8 mouse cellular contexts compared by ENCODE assay signal in genomic region chr15:96551569-96552380, GRCm38 (mm10).
DNase-seq lines count a peak whose midpoint lies in the region; ATAC-seq and TF ChIP-seq lines count a peak whose summit lies in the region.

No protein-coding gene starts in this region.

- no peak overlapping the region for H3K4me2 ChIP-seq in stomach, embryonic 15.5 days

- intact Hi-C loops in gastrocnemius, adult 2 months (cut with DNase I), result no loop called here
- intact Hi-C loops in left cerebral cortex, postnatal 14 days (cut with DNase I), result no loop called here

- H3K4me3 ChIP-seq in gastrocnemius, adult 2 months, result no peak overlapping the region
- H3K4me3 ChIP-seq in stomach, embryonic 15.5 days (replicated peaks), result no peak overlapping the region

- no peaks in the 10 kb centered on the region for H3K27me3 ChIP-seq in stomach, embryonic 15.5 days (replicated peaks)

- DNase-seq in urinary bladder, postnatal 14 days (ENCODE audit: low spot score), result peak; percentile 54
- no peak for DNase-seq in urinary bladder, adult 2 months (ENCODE audit: low spot score)
- peak; percentile 76 to 84 for DNase-seq in cerebellum, postnatal 10 days
- DNase-seq in gastrocnemius, adult 2 months, result peak; percentile 28
- peak; percentile 77 to 82 for DNase-seq in left cerebral cortex, postnatal 14 days (ENCODE audit: low spot score in 2 of 2)
- DNase-seq in mesoderm, embryonic 11.5 days (ENCODE audit: low read depth, low spot score), result peak; percentile 77

- no peak overlapping the region for H3K9ac ChIP-seq in stomach, embryonic 15.5 days

- 54% methylated on average over 9 of the region's 9 CpGs for WGBS in stomach, embryonic 15.5 days

- no peak overlapping the region for H3K27ac ChIP-seq in gastrocnemius, adult 2 months
- no peak overlapping the region for H3K27ac ChIP-seq in stomach, embryonic 15.5 days

- H3K36me3 ChIP-seq in stomach, embryonic 15.5 days, result no peaks in the 10 kb centered on the region

- no peaks in the 10 kb centered on the region for H3K4me1 ChIP-seq in stomach, embryonic 15.5 days

- peak; percentile 86 for ATAC-seq in inflammation-experienced regulatory T-cells, adult 6 months
- peak; percentile 80 for ATAC-seq in stomach, embryonic 15.5 days (ENCODE audit: insufficient read depth, low FRiP score, low read depth)

- TF ChIP-seq CTCF in gastrocnemius, adult 2 months (IDR thresholded peaks at IDR 0.05), result peak; percentile 93

- H3K9me3 ChIP-seq in stomach, embryonic 15.5 days, result no peaks in the 10 kb centered on the region
